Mouse (Mus musculus) neural tube, embryonic 11.5 days (tissue): ENCODE results near the gene Fndc8. TPM values are rescaled to one million over a fixed set of nuclear protein-coding genes. Genes with fewer than 3 reads are reported as not detected.

Experiments used
- ATAC-seq: fragments of 200-750 bp; cut with Nextera tagmentation; 2 replicates; pipeline ENCODE4 v1.8.0; 2017; ENCODE audit warnings: moderate number of reproducible peaks, mild to moderate bottlenecking, moderate TSS enrichment, moderate library complexity; ENCODE audit not compliant: insufficient read depth, low FRiP score, low TSS enrichment
- DNase-seq: peaks from one replicate; pipeline ENCODE4 v3.0.0-alpha.2; 2015; ENCODE audit warnings: low spot score
- H3K27ac ChIP-seq: fragments of 300-500 bp; sonication (generic); 2 replicates; pipeline ENCODE4 v1.5.1; 2014; ENCODE audit warnings: low read depth, mild to moderate bottlenecking, low read length
- H3K27me3 ChIP-seq: fragments of 300-500 bp; sonication (generic); 2 replicates; pipeline ENCODE4 v1.6.1; 2014; ENCODE audit warnings: mild to moderate bottlenecking, low read length, mixed read lengths; ENCODE audit not compliant: control insufficient read depth, insufficient read depth
- H3K36me3 ChIP-seq: fragments of 300-500 bp; sonication (generic); 2 replicates; pipeline ENCODE4 v1.6.1; 2014; ENCODE audit warnings: mild to moderate bottlenecking, low read length, moderate library complexity, mixed read lengths; ENCODE audit not compliant: control insufficient read depth, insufficient read depth
- H3K4me1 ChIP-seq: fragments of 300-500 bp; sonication (generic); 2 replicates; pipeline ENCODE4 v1.6.1; 2014; ENCODE audit warnings: low read length, mixed read lengths; ENCODE audit not compliant: control insufficient read depth, insufficient read depth
- H3K4me2 ChIP-seq: fragments of 300-500 bp; sonication (generic); 2 replicates; pipeline ENCODE4 v1.6.1; 2014; ENCODE audit warnings: low read depth, mild to moderate bottlenecking, moderate library complexity
- H3K4me3 ChIP-seq: fragments of 300-500 bp; sonication (generic); 2 replicates; pipeline ENCODE4 v1.5.1; 2014; ENCODE audit warnings: low read depth, low read length
- H3K9ac ChIP-seq: fragments of 300-500 bp; sonication (generic); 2 replicates; pipeline ENCODE4 v1.6.1; 2014; ENCODE audit warnings: mild to moderate bottlenecking, low read length
- H3K9me3 ChIP-seq: fragments of 300-500 bp; sonication (generic); 2 replicates; pipeline ENCODE4 v1.6.1; 2016; ENCODE audit warnings: low read length; ENCODE audit not compliant: control insufficient read depth
- WGBS: fragments of 180-500 bp; shearing (Covaris S2); extraction: QIAGEN DNeasy Blood & Tissue Kit; methylation state at CpG from one replicate; pipeline ENCODE4 v1.1.7; 2014; 5-methylcytosine and 5-hydroxymethylcytosine counted together
- polyA plus RNA-seq: library from polyadenylated mRNA; unstranded; fragments of >200 nt; fragmentation: Nextera tagmentation; extraction: Ambion mirVana; gene quantifications from 2 replicates; pipeline ENCODE4 v1.2.1, GENCODE M21; 2014

Gene Fndc8
- polyA plus RNA-seq, 1 experiment from 2014 or later: 0.13 TPM

DNA sequence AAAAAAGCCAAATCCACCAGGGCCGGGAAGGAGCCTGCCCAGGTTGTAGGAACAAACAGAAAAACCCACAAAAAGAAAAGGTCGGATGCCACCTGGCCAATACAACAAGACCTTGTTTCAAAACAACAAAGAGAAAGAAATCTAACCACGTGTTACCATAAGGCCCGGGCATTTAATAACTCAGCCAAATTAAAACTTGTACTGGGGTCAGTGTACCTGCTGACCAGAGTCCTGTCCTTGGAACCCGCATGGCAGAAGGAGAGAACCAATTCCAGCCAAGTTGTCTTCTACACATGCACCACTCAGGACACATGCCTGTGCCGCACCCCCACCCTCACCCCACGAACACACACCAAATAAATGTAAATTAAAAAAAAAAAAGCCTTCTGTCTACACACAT is 39.0 kb upstream of the Fndc8 start:
- no peaks in the 10 kb centered on the region for H3K4me1 ChIP-seq
- H3K36me3 ChIP-seq: no peaks in the 10 kb centered on the region
- WGBS: 91% methylated on average over 7 of the region's 7 CpGs
- DNase-seq: no peak
- H3K4me3 ChIP-seq: no peak overlapping the region
- no peaks in the 10 kb centered on the region for H3K27me3 ChIP-seq
- H3K9me3 ChIP-seq: no peaks in the 10 kb centered on the region
- H3K9ac ChIP-seq: no peak overlapping the region
- no peak for ATAC-seq
- no peak overlapping the region for H3K27ac ChIP-seq
- no peak overlapping the region for H3K4me2 ChIP-seq

DNA sequence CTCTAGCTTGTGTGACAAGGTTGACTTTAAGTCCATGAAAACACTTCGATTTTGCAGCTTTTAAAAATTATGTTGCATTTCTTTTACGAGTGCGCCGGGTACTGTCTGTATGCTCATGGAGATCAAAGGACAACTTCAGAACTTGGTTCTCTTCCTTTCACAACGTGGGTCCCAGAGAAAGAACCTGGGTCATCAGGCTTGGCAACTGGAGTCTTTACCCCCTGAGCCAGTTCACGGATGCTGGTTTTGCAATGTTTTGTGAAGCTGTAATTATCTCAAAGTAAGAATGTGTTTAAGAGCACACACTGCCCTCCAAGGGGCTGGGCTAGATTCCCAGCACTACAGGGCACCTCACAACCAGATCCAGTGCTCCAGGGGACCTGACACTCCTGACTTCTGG is 37.8 kb upstream of the Fndc8 start:
- ATAC-seq (no peak), DNase-seq (no peak)
- H3K9me3 ChIP-seq: no peaks in the 10 kb centered on the region
- no peaks in the 10 kb centered on the region for H3K36me3 ChIP-seq
- H3K4me3 ChIP-seq: no peak overlapping the region
- no peak overlapping the region for H3K27ac ChIP-seq
- no peaks in the 10 kb centered on the region for H3K4me1 ChIP-seq
- H3K9ac ChIP-seq: no peak overlapping the region
- no peak overlapping the region for H3K4me2 ChIP-seq
- 87% methylated on average over 6 of the region's 6 CpGs for WGBS
- no peaks in the 10 kb centered on the region for H3K27me3 ChIP-seq

DNA sequence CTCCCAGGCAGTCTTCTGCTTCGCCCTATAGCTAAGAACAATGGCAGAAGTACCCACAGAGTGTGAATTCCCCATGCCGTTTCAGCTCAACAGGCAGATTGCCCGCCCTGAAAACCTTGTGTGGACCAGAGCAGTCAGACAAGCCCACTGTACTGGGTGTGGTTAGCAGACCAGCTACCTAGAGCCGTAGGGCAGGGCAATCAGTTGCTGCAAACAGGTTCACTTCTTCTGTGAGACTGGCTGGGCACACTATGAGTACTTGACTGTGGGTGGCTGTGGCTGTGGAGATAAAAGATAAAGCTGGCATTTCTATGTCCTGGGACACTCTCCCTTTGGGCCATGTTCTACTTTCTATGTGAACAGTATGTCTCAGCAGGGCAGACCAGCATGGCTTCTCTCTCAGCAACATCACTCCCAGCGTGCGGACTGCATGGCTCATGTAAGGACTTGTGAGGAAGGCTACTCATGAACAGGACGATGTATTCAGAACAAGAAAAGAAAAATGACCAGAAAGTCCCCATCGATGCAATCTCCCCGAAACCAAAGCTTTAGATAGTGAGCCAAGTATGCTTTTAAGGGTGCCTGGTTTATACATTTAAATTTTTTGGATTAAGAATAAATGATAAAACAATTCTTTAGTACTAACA is 36.5 kb upstream of the Fndc8 start:
- H3K36me3 ChIP-seq: no peaks in the 10 kb centered on the region
- ATAC-seq (no peak), DNase-seq (no peak)
- no peak overlapping the region for H3K27ac ChIP-seq
- H3K4me2 ChIP-seq: no peak overlapping the region
- WGBS: 83% methylated on average over 9 of the region's 9 CpGs
- H3K4me3 ChIP-seq: no peak overlapping the region
- H3K27me3 ChIP-seq: no peaks in the 10 kb centered on the region
- no peaks in the 10 kb centered on the region for H3K9me3 ChIP-seq
- H3K4me1 ChIP-seq: no peaks in the 10 kb centered on the region
- H3K9ac ChIP-seq: no peak overlapping the region

GRCm38 (mm10) chr11:82856032-82856431 is 35.9 kb upstream of the Fndc8 start:
- H3K27ac ChIP-seq: no peak overlapping the region
- H3K36me3 ChIP-seq: no peaks in the 10 kb centered on the region
- no peak overlapping the region for H3K9ac ChIP-seq
- H3K9me3 ChIP-seq: no peaks in the 10 kb centered on the region
- no peak overlapping the region for H3K4me3 ChIP-seq
- no peak overlapping the region for H3K4me2 ChIP-seq
- H3K27me3 ChIP-seq: no peaks in the 10 kb centered on the region
- WGBS: 74% methylated on average over 10 of the region's 10 CpGs
- no peaks in the 10 kb centered on the region for H3K4me1 ChIP-seq
- no peak for ATAC-seq
- no peak for DNase-seq

DNA sequence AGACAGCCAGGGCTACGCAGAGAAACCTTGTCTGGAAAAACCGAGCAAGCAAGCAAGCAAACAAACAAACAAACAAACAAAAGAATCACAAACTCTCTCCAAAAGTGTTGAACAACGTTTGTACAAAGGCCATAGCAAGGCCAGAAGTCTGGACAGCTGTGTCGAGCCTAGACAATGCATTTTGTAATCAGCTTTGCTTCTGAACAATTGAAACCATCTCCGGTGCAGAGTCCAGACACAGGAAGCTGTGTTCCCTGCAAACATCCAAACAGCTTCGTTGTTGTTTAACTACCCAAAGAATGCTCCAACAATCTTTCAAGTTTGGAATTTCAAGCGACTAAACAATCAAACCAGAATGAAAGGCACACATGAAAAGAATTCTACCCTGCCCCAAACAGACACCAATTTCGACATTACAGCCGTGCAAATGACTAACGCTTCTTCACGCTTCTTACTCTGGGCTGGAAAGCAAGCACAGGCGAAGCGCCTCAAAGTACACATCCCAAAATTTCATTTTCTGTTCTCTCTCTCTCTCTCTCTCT is 34.5 kb upstream of the Fndc8 start:
- Histone ChIP-seq H3K4me3 (no peak overlapping the region), H3K9me3 (no peaks in the 10 kb centered on the region), H3K4me2 (no peak overlapping the region), H3K27ac (no peak overlapping the region), H3K27me3 (no peaks in the 10 kb centered on the region), H3K36me3 (no peaks in the 10 kb centered on the region), H3K9ac (no peak overlapping the region), H3K4me1 (no peaks in the 10 kb centered on the region)
- DNase-seq: no peak
- no peak for ATAC-seq
- WGBS: 75% methylated on average over 13 of the region's 13 CpGs

GRCm38 (mm10) chr11:82860759-82861158 is 31.2 kb upstream of the Fndc8 start:
- Histone ChIP-seq H3K9me3 (no peaks in the 10 kb centered on the region), H3K4me1 (no peaks in the 10 kb centered on the region), H3K4me3 (no peak overlapping the region), H3K27me3 (no peaks in the 10 kb centered on the region), H3K27ac (no peak overlapping the region), H3K36me3 (no peaks in the 10 kb centered on the region), H3K9ac (no peak overlapping the region), H3K4me2 (no peak overlapping the region)
- DNase-seq: no peak
- ATAC-seq: no peak
- WGBS: 87% methylated on average over 6 of the region's 6 CpGs

GRCm38 (mm10) chr11:82861558-82861957 is 30.4 kb upstream of the Fndc8 start:
- Histone ChIP-seq H3K36me3 (no peaks in the 10 kb centered on the region), H3K4me2 (no peak overlapping the region), H3K9ac (no peak overlapping the region), H3K4me1 (no peaks in the 10 kb centered on the region), H3K27me3 (no peaks in the 10 kb centered on the region), H3K4me3 (no peak overlapping the region), H3K27ac (no peak overlapping the region), H3K9me3 (no peaks in the 10 kb centered on the region)
- 71% methylated on average over 8 of the region's 8 CpGs for WGBS
- ATAC-seq: no peak
- no peak for DNase-seq

- H3K9ac ChIP-seq: no peak overlapping the region
- no peak for ATAC-seq
- no peak overlapping the region for H3K4me3 ChIP-seq
- no peak overlapping the region for H3K4me2 ChIP-seq
- no peaks in the 10 kb centered on the region for H3K36me3 ChIP-seq
- DNase-seq: no peak
- H3K9me3 ChIP-seq: no peaks in the 10 kb centered on the region
- no peak overlapping the region for H3K27ac ChIP-seq
- WGBS: 86% methylated on average over 9 of the region's 9 CpGs
- no peaks in the 10 kb centered on the region for H3K27me3 ChIP-seq
- no peaks in the 10 kb centered on the region for H3K4me1 ChIP-seq
These were observed 29.3 kb upstream of the Fndc8 start for GRCm38 (mm10) chr11:82862638-82863037.

DNA sequence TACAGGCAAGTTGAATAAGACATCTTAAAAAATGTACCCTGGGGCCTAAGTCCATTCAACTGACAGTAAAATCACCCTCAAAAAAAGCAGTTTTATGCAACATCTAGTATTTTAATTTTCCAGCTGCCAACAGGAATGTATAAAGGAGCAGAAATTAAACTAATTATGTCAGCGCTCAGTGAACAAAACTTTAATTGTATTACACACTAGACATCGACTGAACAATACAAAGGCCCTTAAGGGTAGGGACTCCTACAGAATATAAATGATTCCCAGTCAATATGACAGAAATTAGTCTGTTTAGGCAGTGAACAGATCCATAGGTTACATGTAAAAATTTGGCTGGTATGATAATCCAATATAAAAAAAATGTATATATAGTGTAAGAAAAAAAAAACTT is 28.9 kb upstream of the Fndc8 start:
- Histone ChIP-seq H3K9me3 (no peaks in the 10 kb centered on the region), H3K27ac (no peak overlapping the region), H3K36me3 (no peaks in the 10 kb centered on the region), H3K27me3 (no peaks in the 10 kb centered on the region), H3K4me3 (no peak overlapping the region), H3K4me1 (no peaks in the 10 kb centered on the region), H3K9ac (no peak overlapping the region), H3K4me2 (no peak overlapping the region)
- DNase-seq (no peak), ATAC-seq (no peak)
- WGBS: 69% methylated on average over 2 of the region's 2 CpGs
